14 mouse cellular contexts compared by ENCODE assay signal in the genomic region with DNA sequence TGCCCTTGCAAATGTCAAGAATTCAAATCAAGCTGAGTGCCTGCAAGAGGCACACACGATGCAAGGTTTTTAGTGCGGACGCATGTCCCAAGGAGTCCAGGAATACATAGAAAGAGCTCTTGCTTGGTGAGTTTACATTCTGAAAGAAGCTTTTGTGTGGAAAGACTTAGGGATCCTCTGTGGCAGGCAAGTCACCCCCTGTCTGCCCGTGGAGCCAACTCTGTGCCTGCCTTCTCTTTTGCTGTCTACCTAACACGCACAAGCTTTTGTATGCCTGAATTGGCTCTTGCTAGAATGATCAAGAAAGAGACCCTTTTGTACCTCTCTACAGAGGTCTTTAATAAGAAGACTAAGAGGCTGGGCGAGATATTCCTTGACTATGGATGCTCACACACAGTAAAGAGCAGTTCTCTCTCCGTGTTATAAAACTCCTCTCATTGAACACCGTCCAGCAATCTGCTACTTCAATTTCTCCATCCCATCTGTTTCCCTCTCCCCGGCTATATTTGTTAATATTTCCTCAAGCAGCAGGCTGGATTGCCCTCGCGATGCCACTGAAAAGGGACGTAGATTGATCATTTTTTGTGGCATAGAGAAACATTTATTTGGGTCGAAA.
DNase-seq lines count a peak whose midpoint lies in the region; ATAC-seq lines count a peak whose summit lies in the region.
"Had no signal": no experiment of that assay in that cellular context is flagged by ENCODE, and none has a peak within 500 bp of the region (broad histone marks: within the 10 kb centered on the region; RNA-seq: fewer than 3 reads in every experiment).

No protein-coding gene starts in this region.

- intact Hi-C loops in gastrocnemius, postnatal 14 days (cut with DNase I; ENCODE audit: low total_unique reads), result no loop called here

- H3K27ac ChIP-seq in forebrain, embryonic 14.5 days (ENCODE audit: low read depth, low read length), result 0 out of 2 replicates have a peak overlapping the region, but pooled peaks have one; percentile 28
- H3K27ac ChIP-seq: kidney, embryonic 15.5 days; left cerebral cortex, adult 2 months; limb, embryonic 13.5 days had no signal

- H3K4me2 ChIP-seq in forebrain, embryonic 14.5 days (ENCODE audit: low read length), result peak overlapping the region; percentile 18; the same call in 1 of the 2 replicates
- H3K4me2 ChIP-seq: kidney, embryonic 15.5 days; limb, embryonic 13.5 days had no signal

- H3K36me3 ChIP-seq in forebrain, embryonic 14.5 days (ENCODE audit: control insufficient read depth, insufficient read depth, low read length), result no peaks in the 10 kb centered on the region
- H3K36me3 ChIP-seq: kidney, embryonic 15.5 days; limb, embryonic 13.5 days had no signal

- peaks cover 7% of the 10 kb centered on the region; the same call in 1 of the 2 replicates for H3K4me1 ChIP-seq in forebrain, embryonic 14.5 days (ENCODE audit: control insufficient read depth, insufficient read depth, low read length)
- H3K4me1 ChIP-seq: kidney, embryonic 15.5 days had no signal

- no peak overlapping the region for H3K4me3 ChIP-seq in forebrain, embryonic 14.5 days (ENCODE audit: low read depth, low read length)
- H3K4me3 ChIP-seq: kidney, embryonic 15.5 days; left cerebral cortex, adult 2 months; limb, embryonic 13.5 days had no signal

- H3K9me3 ChIP-seq in forebrain, embryonic 14.5 days (replicated peaks; ENCODE audit: control insufficient read depth, low read length), result no peaks in the 10 kb centered on the region
- H3K9me3 ChIP-seq: kidney, embryonic 15.5 days; limb, embryonic 13.5 days had no signal

- no peaks in the 10 kb centered on the region for H3K27me3 ChIP-seq in forebrain, embryonic 14.5 days (replicated peaks; ENCODE audit: control insufficient read depth, insufficient read depth, low read length)
- H3K27me3 ChIP-seq: kidney, embryonic 15.5 days; limb, embryonic 13.5 days had no signal

- DNase-seq in cerebellum, postnatal 10 days, result peak; percentile 44 to 58
- no peak for DNase-seq in cerebellum, adult 11 months
- DNase-seq in layer of hippocampus, adult 11-12 months (ENCODE audit: low spot score), result peak; percentile 24
- no peak for DNase-seq in layer of hippocampus, postnatal 25 days (ENCODE audit: extremely low spot score in 1 of 2, low spot score in 1 of 2)
- DNase-seq in forebrain, embryonic 14.5 days (ENCODE audit: low spot score), result peak; percentile 49
- DNase-seq in layer of hippocampus, postnatal 14 days (ENCODE audit: low spot score in 2 of 2), result peak; percentile 5 to 35
- DNase-seq in lung, postnatal 14 days, result no peak
- no peak for DNase-seq in gastrocnemius, postnatal 14 days
- DNase-seq: adrenal gland, adult 2 months; gastrocnemius, postnatal 36 days; lung, adult 2 months had no signal

- no peak overlapping the region for H3K9ac ChIP-seq in forebrain, embryonic 14.5 days (ENCODE audit: low read length)
- H3K9ac ChIP-seq: kidney, embryonic 15.5 days; limb, embryonic 13.5 days had no signal

- WGBS in forebrain, embryonic 14.5 days, result 24% methylated on average over 13 of the region's 13 CpGs

- ATAC-seq in forebrain, embryonic 14.5 days, result peak; percentile 50

Comparison
In these comparisons a context has a peak if more than half of its experiments do, and no peak if none do; other contexts are left out.
1. DNase-seq: peak in cerebellum, postnatal 10 days (2 of 2), layer of hippocampus, adult 11-12 months (single experiment), forebrain, embryonic 14.5 days (single experiment) and layer of hippocampus, postnatal 14 days (2 of 2); none in cerebellum, adult 11 months (single experiment), layer of hippocampus, postnatal 25 days (0 of 2), lung, postnatal 14 days (single experiment) and gastrocnemius, postnatal 14 days (single experiment).